Mouse (Mus musculus) urinary bladder, adult 18-20 months (tissue): ENCODE results near the gene Pnlip.

Experiments
- DNase-seq, 2 experiments: peaks; one replicate each; pipeline ENCODE4 v3.0.0; 2022; ENCODE audit warnings: low spot score in 2 of 2, mixed read lengths in 2 of 2

The Pnlip gene

GRCm38 (mm10) chr19:58652198-58652597 lies at the start of gene Pnlip:
Pnlip (plus strand) TSS chr19:58652498.
- DNase-seq: no peak

- no peak for DNase-seq
Measured at GRCm38 (mm10) chr19:58609716-58610115, 42.6 kb upstream of the Pnlip start.

- DNase-seq: no peak
Measured at GRCm38 (mm10) chr19:58612745-58613144, 39.6 kb upstream of the Pnlip start.

GRCm38 (mm10) chr19:58616606-58617005 lies 35.7 kb upstream of the Pnlip start:
- DNase-seq: peak; percentile 17 to 30

GRCm38 (mm10) chr19:58620661-58621060 lies 31.6 kb upstream of the Pnlip start:
- DNase-seq: no peak

GRCm38 (mm10) chr19:58621646-58622045 lies 30.7 kb upstream of the Pnlip start:
- DNase-seq: no peak

- DNase-seq: no peak
Measured at GRCm38 (mm10) chr19:58624799-58625198, 27.5 kb upstream of the Pnlip start.

GRCm38 (mm10) chr19:58625254-58625947 lies 26.9 kb upstream of the Pnlip start:
- no peak for DNase-seq

- peak in 1 of 2 experiments; percentile 26 for DNase-seq
Measured at GRCm38 (mm10) chr19:58627406-58628337, 24.6 kb upstream of the Pnlip start.

GRCm38 (mm10) chr19:58629351-58629773 lies 22.9 kb upstream of the Pnlip start:
- no peak for DNase-seq

- no peak for DNase-seq
Measured at GRCm38 (mm10) chr19:58650036-58650435, 2.3 kb upstream of the Pnlip start.

- no peak for DNase-seq
Measured at GRCm38 (mm10) chr19:58662098-58662497, 9.8 kb downstream of the Pnlip start.

GRCm38 (mm10) chr19:58663317-58663716 lies 11.0 kb downstream of the Pnlip start:
- DNase-seq: no peak

- no peak for DNase-seq
Measured at GRCm38 (mm10) chr19:58664901-58665300, 12.6 kb downstream of the Pnlip start.

GRCm38 (mm10) chr19:58674644-58675043 lies 22.3 kb downstream of the Pnlip start:
- DNase-seq: no peak

- no peak for DNase-seq
Measured at GRCm38 (mm10) chr19:58677117-58677516, 24.8 kb downstream of the Pnlip start.

GRCm38 (mm10) chr19:58688933-58689332 lies 36.6 kb downstream of the Pnlip start:
- no peak for DNase-seq

GRCm38 (mm10) chr19:58695314-58695713 lies 43.0 kb downstream of the Pnlip start:
- DNase-seq: no peak

- no peak for DNase-seq
Measured at GRCm38 (mm10) chr19:58696235-58696634, 43.9 kb downstream of the Pnlip start.

GRCm38 (mm10) chr19:58704556-58704955 lies 52.3 kb downstream of the Pnlip start:
- DNase-seq: no peak

GRCm38 (mm10) chr19:58708611-58709010 lies 56.3 kb downstream of the Pnlip start:
- no peak for DNase-seq

GRCm38 (mm10) chr19:58717925-58718324 lies 65.6 kb downstream of the Pnlip start:
- no peak for DNase-seq

GRCm38 (mm10) chr19:58720439-58720838 lies 68.1 kb downstream of the Pnlip start:
- DNase-seq: no peak
